Mouse (Mus musculus) ES-Bruce4 (cell line): ENCODE measurements around the gene Gm49383.

Experiments used
- CTCF ChIP-seq: IDR thresholded peaks from one replicate; pipeline ENCODE4 v1.8.1; 2011; ENCODE audit warnings: low read depth, low read length
- EP300 ChIP-seq: IDR thresholded peaks from 2 replicates; pipeline ENCODE4 v1.6.1; 2011; ENCODE audit warnings: low read depth, low read length; ENCODE audit not compliant: insufficient read depth

GRCm38 (mm10) chr12:69241405-69241770 lies 44.5 kb upstream of the Gm49383 start:
- TF ChIP-seq CTCF (no peak), EP300 (no peak)
